Mouse (Mus musculus) lung, embryonic 14.5 days (tissue): ENCODE measurements around the gene Sap30bp. TPM values are rescaled to one million over a fixed set of nuclear protein-coding genes. Genes with fewer than 3 reads are reported as not detected.

Experiments used
- ATAC-seq: fragments of 200-750 bp; cut with Nextera tagmentation; 2 replicates; pipeline ENCODE4 v1.8.0; 2017; ENCODE audit warnings: mild to moderate bottlenecking, moderate TSS enrichment, moderate library complexity; ENCODE audit not compliant: insufficient read depth
- DNase-seq: peaks from one replicate; pipeline ENCODE4 v3.0.0-alpha.2; 2015
- H3K27ac ChIP-seq: fragments of 300-500 bp; sonication (generic); 2 replicates; pipeline ENCODE4 v1.5.1; 2014; ENCODE audit warnings: low read depth, mild to moderate bottlenecking, moderate library complexity
- H3K27me3 ChIP-seq: fragments of 300-500 bp; sonication (generic); 2 replicates; pipeline ENCODE4 v1.6.1; 2014; ENCODE audit warnings: low read length, control low read depth; ENCODE audit not compliant: insufficient read depth
- H3K36me3 ChIP-seq: fragments of 300-500 bp; sonication (generic); 2 replicates; pipeline ENCODE4 v1.6.1; 2014; ENCODE audit warnings: control low read depth; ENCODE audit not compliant: insufficient read depth
- H3K4me1 ChIP-seq: fragments of 300-500 bp; sonication (generic); 2 replicates; pipeline ENCODE4 v1.6.1; 2014; ENCODE audit warnings: antibody characterized with exemption, control low read depth; ENCODE audit not compliant: insufficient read depth
- H3K4me2 ChIP-seq: fragments of 300-500 bp; sonication (generic); 2 replicates; pipeline ENCODE4 v1.6.1; 2014; ENCODE audit warnings: mild to moderate bottlenecking
- H3K4me3 ChIP-seq: fragments of 300-500 bp; sonication (generic); 2 replicates; pipeline ENCODE4 v1.5.1; 2014; ENCODE audit warnings: low read depth, low read length
- H3K9ac ChIP-seq: fragments of 300-500 bp; sonication (generic); 2 replicates; pipeline ENCODE4 v1.6.1; 2014
- H3K9me3 ChIP-seq: fragments of 300-500 bp; sonication (generic); 2 replicates; pipeline ENCODE4 v1.6.1; 2016; ENCODE audit warnings: low read depth, low read length, control low read depth
- CTCF ChIP-seq: IDR thresholded peaks from 2 replicates; pipeline ENCODE4 v1.5.1; 2016; ENCODE audit warnings: antibody characterized with exemption, low read depth
- WGBS: fragments of 180-500 bp; shearing (Covaris S2); extraction: QIAGEN DNeasy Blood & Tissue Kit; methylation state at CpG from one replicate; pipeline ENCODE4 v1.1.7; 2014; 5-methylcytosine and 5-hydroxymethylcytosine counted together
- polyA plus RNA-seq: library from polyadenylated mRNA; unstranded; fragments of >200 nt; fragmentation: Nextera tagmentation; extraction: Ambion mirVana; gene quantifications from 2 replicates; pipeline ENCODE4 v1.2.1, GENCODE M21; 2014

Gene Sap30bp
- polyA plus RNA-seq, 1 experiment from 2014 or later, result 39.1 TPM

GRCm38 (mm10) chr11:116012262-116012947 lies 79.3 kb downstream of the Sap30bp start, which contains the start of gene Galk1:
Galk1 (minus strand) TSS chr11:116012719.
- no peak for TF ChIP-seq CTCF
- ATAC-seq, result peak; percentile 92
- H3K4me2 ChIP-seq, result peak within 1 kb of the TSS; percentile 77

GRCm38 (mm10) chr11:116014821-116015220 lies 81.7 kb downstream of the Sap30bp start:
- peak; percentile 53 for DNase-seq
- Histone ChIP-seq H3K4me1 (peaks cover 10% of the 10 kb centered on the region), H3K27me3 (no peaks in the 10 kb centered on the region), H3K4me2 (peak overlapping the region; percentile 29; the same call in 1 of the 2 replicates), H3K4me3 (no peak overlapping the region), H3K27ac (peak overlapping the region; percentile 69), H3K9me3 (no peaks in the 10 kb centered on the region), H3K9ac (no peak overlapping the region), H3K36me3 (peaks cover 12% of the 10 kb centered on the region)
- 52% methylated on average over 8 of the region's 8 CpGs for WGBS
- TF ChIP-seq CTCF, result no peak
- no peak for ATAC-seq

More at GRCm38 (mm10) chr11:116012262-116012947, 79.3 kb downstream of the Sap30bp start, which contains the start of gene Galk1:
- Histone ChIP-seq H3K27me3 (no peaks in the 10 kb centered on the region), H3K36me3 (peaks cover 36% of the 10 kb centered on the region), H3K4me3 (peak within 1 kb of the TSS; percentile 68), H3K27ac (peak within 1 kb of the TSS; percentile 98), H3K4me1 (peaks cover 10% of the 10 kb centered on the region), H3K9me3 (no peaks in the 10 kb centered on the region), H3K9ac (peak within 1 kb of the TSS; percentile 90)
- WGBS, result under 1% methylated on average over 55 of the region's 55 CpGs
- peak; percentile 98 for DNase-seq

Other genes with a start within 250 kb of the Sap30bp start
- 41.5 and 48.7 TPM in 2 replicates for gene Grb2, start 224.7 kb upstream of the Sap30bp start, polyA plus RNA-seq
- gene Tmem94, start 167.8 kb upstream of the Sap30bp start, polyA plus RNA-seq, result 18.5 and 20.9 TPM in 2 replicates
- 21.0 and 23.0 TPM in 2 replicates for gene Caskin2, start 119.6 kb upstream of the Sap30bp start, polyA plus RNA-seq
- 31.5 and 35.0 TPM in 2 replicates for gene Tsen54, start 118.6 kb upstream of the Sap30bp start, polyA plus RNA-seq
- 28.8 and 31.9 TPM in 2 replicates for gene Llgl2, start 109.2 kb upstream of the Sap30bp start, polyA plus RNA-seq
- 0.12 and 0.28 TPM in 2 replicates for gene Myo15b, start 74.9 kb upstream of the Sap30bp start, polyA plus RNA-seq
- gene Smim5, start 33.3 kb upstream of the Sap30bp start, polyA plus RNA-seq, result 1.9 and 3.2 TPM in 2 replicates
- 11.4 and 12.2 TPM in 2 replicates for gene Smim6, start 21.3 kb upstream of the Sap30bp start, polyA plus RNA-seq
- gene Recql5, start 195 bp downstream of the Sap30bp start, polyA plus RNA-seq, result 17.8 and 21.7 TPM in 2 replicates
- 2.0 and 2.3 TPM in 2 replicates for gene Itgb4, start 41.4 kb downstream of the Sap30bp start, polyA plus RNA-seq
- 191 and 208 TPM in 2 replicates for gene Galk1, start 79.4 kb downstream of the Sap30bp start, polyA plus RNA-seq
- gene H3f3b, start 94.7 kb downstream of the Sap30bp start, polyA plus RNA-seq, result 1,851 and 1,959 TPM in 2 replicates
- 39.5 and 44.4 TPM in 2 replicates for gene Unk, start 97.0 kb downstream of the Sap30bp start, polyA plus RNA-seq
- 2.5 and 3.3 TPM in 2 replicates for gene Unc13d, start 144.7 kb downstream of the Sap30bp start, polyA plus RNA-seq
- gene Wbp2, start 153.7 kb downstream of the Sap30bp start, polyA plus RNA-seq, result 66.5 and 69.8 TPM in 2 replicates
- 12.7 and 13.2 TPM in 2 replicates for gene Trim47, start 193.9 kb downstream of the Sap30bp start, polyA plus RNA-seq
- 3.7 and 3.9 TPM in 2 replicates for gene Trim65, start 197.8 kb downstream of the Sap30bp start, polyA plus RNA-seq
- 89.3 and 91.9 TPM in 2 replicates for gene Mrpl38, start 205.6 kb downstream of the Sap30bp start, polyA plus RNA-seq
- gene Fbf1, start 234.9 kb downstream of the Sap30bp start, polyA plus RNA-seq, result 30.9 and 35.2 TPM in 2 replicates